Mouse (Mus musculus) brain, embryonic 14.5 days (tissue): ENCODE measurements around the gene Hint1.

ENCODE experiments used
- CTCF ChIP-seq: fragments of 200-500 bp; IDR thresholded peaks from 2 replicates; pipeline ENCODE4 v1.5.1; 2012; ENCODE audit warnings: inconsistent platforms, mild to moderate bottlenecking, moderate library complexity, borderline replicate concordance; ENCODE audit not compliant: insufficient read depth, insufficient read length; ENCODE audit errors: extremely low read depth
- POLR2A ChIP-seq: fragments of 200-500 bp; IDR thresholded peaks from 2 replicates; pipeline ENCODE4 v1.6.1; 2012; ENCODE audit warnings: mild to moderate bottlenecking, inconsistent platforms, borderline replicate concordance; ENCODE audit not compliant: poor library complexity, insufficient read depth, insufficient read length, severe bottlenecking; ENCODE audit errors: extremely low read depth

- no peak for TF ChIP-seq POLR2A
- no peak for TF ChIP-seq CTCF
Measured at GRCm38 (mm10) chr11:54840891-54841290, 25.3 kb upstream of the Hint1 start.
